Mouse (Mus musculus): ENCODE measurements around the gene Rcl1. TPM values are rescaled to one million over a fixed set of nuclear protein-coding genes. Genes with fewer than 3 reads are reported as not detected.

Gene Rcl1
- total and polyA plus RNA-seq, 2 experiments from 2014 or later, result 2.3 to 9.6 TPM

- WGBS, result 77% methylated on average over 4 of the region's 4 CpGs
- Histone ChIP-seq H3K9me3 (replicated peaks; ENCODE audit: control insufficient read depth, low read length) (no peaks in the 10 kb centered on the region), H3K9ac (replicated peaks; ENCODE audit: low read depth, low read length) (no peak overlapping the region), H3K4me2 (ENCODE audit: low read depth, low read length) (no peak overlapping the region), H3K27me3 (ENCODE audit: control insufficient read depth, insufficient read depth, low read length) (no peaks in the 10 kb centered on the region), H3K27ac (ENCODE audit: low read depth) (no peak overlapping the region), H3K36me3 (replicated peaks; ENCODE audit: control insufficient read depth, insufficient read depth, low read length) (peaks cover 52% of the 10 kb centered on the region), H3K4me1 (ENCODE audit: control insufficient read depth, insufficient read depth) (no peaks in the 10 kb centered on the region), H3K4me3 (ENCODE audit: low read depth, low read length) (no peak overlapping the region)
- no peak for DNase-seq (ENCODE audit: low spot score)
- ATAC-seq (ENCODE audit: insufficient read depth, low read depth), result no peak
- TF ChIP-seq EP300 (IDR thresholded peaks at IDR 0.05; ENCODE audit: low read depth) (no peak), CTCF (IDR thresholded peaks at IDR 0.05; ENCODE audit: low read depth) (no peak)
Observed at GRCm38 (mm10) chr19:29131171-29131570, 30.0 kb downstream of the Rcl1 start.

- no peaks in the 10 kb centered on the region for H3K4me1 ChIP-seq (ENCODE audit: control insufficient read depth, insufficient read depth)
- WGBS, result 82% methylated on average over 11 of the region's 11 CpGs
Observed at GRCm38 (mm10) chr19:29134293-29134692, 33.1 kb downstream of the Rcl1 start.

GRCm38 (mm10) chr19:29135172-29135736, 34.1 kb downstream of the Rcl1 start:
- H3K27ac ChIP-seq (ENCODE audit: low read depth), result no peak overlapping the region
- WGBS, result 68% methylated on average over 11 of the region's 11 CpGs

More at GRCm38 (mm10) chr19:29134293-29134692, 33.1 kb downstream of the Rcl1 start:
- no peaks in the 10 kb centered on the region for H3K27me3 ChIP-seq (ENCODE audit: control insufficient read depth, insufficient read depth, low read length)
- H3K9me3 ChIP-seq (replicated peaks; ENCODE audit: control insufficient read depth, low read length), result no peaks in the 10 kb centered on the region
- H3K36me3 ChIP-seq (replicated peaks; ENCODE audit: control insufficient read depth, insufficient read depth, low read length), result peaks cover 35% of the 10 kb centered on the region
- TF ChIP-seq EP300 (IDR thresholded peaks at IDR 0.05; ENCODE audit: low read depth) (no peak), CTCF (IDR thresholded peaks at IDR 0.05; ENCODE audit: low read depth) (no peak)
- no peak overlapping the region for H3K9ac ChIP-seq (replicated peaks; ENCODE audit: low read depth, low read length)
- no peak overlapping the region for H3K27ac ChIP-seq (ENCODE audit: low read depth)
- H3K4me2 ChIP-seq (ENCODE audit: low read depth, low read length), result no peak overlapping the region
- DNase-seq (ENCODE audit: low spot score) (no peak), ATAC-seq (ENCODE audit: insufficient read depth, low read depth) (no peak)
- H3K4me3 ChIP-seq (ENCODE audit: low read depth, low read length), result no peak overlapping the region

GRCm38 (mm10) chr19:29138546-29139270, 37.5 kb downstream of the Rcl1 start:
- ATAC-seq (ENCODE audit: insufficient read depth, low read depth) (no peak), DNase-seq (ENCODE audit: low spot score) (no peak)
- WGBS, result 65% methylated on average over 10 of the region's 10 CpGs
- Histone ChIP-seq H3K4me1 (ENCODE audit: control insufficient read depth, insufficient read depth) (no peaks in the 10 kb centered on the region), H3K36me3 (replicated peaks; ENCODE audit: control insufficient read depth, insufficient read depth, low read length) (peaks cover 25% of the 10 kb centered on the region), H3K4me3 (ENCODE audit: low read depth, low read length) (no peak overlapping the region), H3K9me3 (replicated peaks; ENCODE audit: control insufficient read depth, low read length) (no peaks in the 10 kb centered on the region), H3K9ac (replicated peaks; ENCODE audit: low read depth, low read length) (no peak overlapping the region), H3K27me3 (ENCODE audit: control insufficient read depth, insufficient read depth, low read length) (no peaks in the 10 kb centered on the region), H3K4me2 (ENCODE audit: low read depth, low read length) (no peak overlapping the region), H3K27ac (ENCODE audit: low read depth) (no peak overlapping the region)
- TF ChIP-seq EP300 (IDR thresholded peaks at IDR 0.05; ENCODE audit: low read depth) (no peak), CTCF (IDR thresholded peaks at IDR 0.05; ENCODE audit: low read depth) (no peak)

More at GRCm38 (mm10) chr19:29135172-29135736, 34.1 kb downstream of the Rcl1 start:
- ATAC-seq (ENCODE audit: insufficient read depth, low read depth) (no peak), DNase-seq (ENCODE audit: low spot score) (no peak)
- no peak overlapping the region for H3K4me2 ChIP-seq (ENCODE audit: low read depth, low read length)
- H3K9me3 ChIP-seq (replicated peaks; ENCODE audit: control insufficient read depth, low read length), result no peaks in the 10 kb centered on the region
- H3K4me3 ChIP-seq (ENCODE audit: low read depth, low read length), result no peak overlapping the region
- no peak for TF ChIP-seq EP300 (IDR thresholded peaks at IDR 0.05; ENCODE audit: low read depth)
- no peaks in the 10 kb centered on the region for H3K4me1 ChIP-seq (ENCODE audit: control insufficient read depth, insufficient read depth)
- no peak overlapping the region for H3K9ac ChIP-seq (replicated peaks; ENCODE audit: low read depth, low read length)
- H3K36me3 ChIP-seq (replicated peaks; ENCODE audit: control insufficient read depth, insufficient read depth, low read length), result peaks cover 35% of the 10 kb centered on the region
- no peaks in the 10 kb centered on the region for H3K27me3 ChIP-seq (ENCODE audit: control insufficient read depth, insufficient read depth, low read length)

GRCm38 (mm10) chr19:29139699-29140456, 38.7 kb downstream of the Rcl1 start:
- Histone ChIP-seq H3K27ac (ENCODE audit: low read depth) (no peak overlapping the region), H3K9ac (replicated peaks; ENCODE audit: low read depth, low read length) (no peak overlapping the region), H3K4me2 (ENCODE audit: low read depth, low read length) (no peak overlapping the region), H3K36me3 (replicated peaks; ENCODE audit: control insufficient read depth, insufficient read depth, low read length) (peaks cover 21% of the 10 kb centered on the region), H3K27me3 (ENCODE audit: control insufficient read depth, insufficient read depth, low read length) (no peaks in the 10 kb centered on the region), H3K4me3 (ENCODE audit: low read depth, low read length) (no peak overlapping the region), H3K9me3 (replicated peaks; ENCODE audit: control insufficient read depth, low read length) (no peaks in the 10 kb centered on the region), H3K4me1 (ENCODE audit: control insufficient read depth, insufficient read depth) (no peaks in the 10 kb centered on the region)
- DNase-seq (ENCODE audit: low spot score) (peak; percentile 32), ATAC-seq (ENCODE audit: insufficient read depth, low read depth) (no peak)
- TF ChIP-seq EP300 (IDR thresholded peaks at IDR 0.05; ENCODE audit: low read depth) (no peak), CTCF (IDR thresholded peaks at IDR 0.05; ENCODE audit: low read depth) (peak; percentile 47)
- WGBS, result 64% methylated on average over 10 of the region's 10 CpGs
